Mouse (Mus musculus): ENCODE data around the gene Napa.

The Napa gene

DNA sequence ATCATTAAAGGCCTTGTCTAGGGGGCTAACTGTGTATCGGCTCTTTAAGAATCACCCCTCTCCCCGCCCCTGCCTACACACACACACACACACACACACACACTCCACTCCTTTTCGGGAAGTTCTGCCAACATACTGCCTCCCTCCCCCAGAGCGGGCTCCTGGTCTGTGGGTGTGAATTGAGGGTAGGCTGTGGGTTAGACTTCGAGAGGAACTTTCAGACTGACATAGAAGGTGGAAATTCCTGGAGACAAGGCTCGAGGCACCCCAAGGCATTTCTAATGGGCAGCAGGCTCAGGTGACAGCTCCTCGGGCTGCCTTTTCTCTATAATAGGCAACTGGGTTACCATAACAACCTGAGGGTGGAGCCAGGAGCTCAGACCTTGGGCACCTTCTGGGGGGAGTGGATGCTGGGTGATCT is 33.9 kb downstream of the Napa start:
- DNase-seq (ENCODE audit: low read depth): no peak

- DNase-seq (ENCODE audit: low read depth): no peak
Observed at GRCm38 (mm10) chr7:16132926-16133325, 34.7 kb downstream of the Napa start.

- DNase-seq (ENCODE audit: low read depth): no peak
Observed at GRCm38 (mm10) chr7:16133691-16134090, 35.4 kb downstream of the Napa start.

DNA sequence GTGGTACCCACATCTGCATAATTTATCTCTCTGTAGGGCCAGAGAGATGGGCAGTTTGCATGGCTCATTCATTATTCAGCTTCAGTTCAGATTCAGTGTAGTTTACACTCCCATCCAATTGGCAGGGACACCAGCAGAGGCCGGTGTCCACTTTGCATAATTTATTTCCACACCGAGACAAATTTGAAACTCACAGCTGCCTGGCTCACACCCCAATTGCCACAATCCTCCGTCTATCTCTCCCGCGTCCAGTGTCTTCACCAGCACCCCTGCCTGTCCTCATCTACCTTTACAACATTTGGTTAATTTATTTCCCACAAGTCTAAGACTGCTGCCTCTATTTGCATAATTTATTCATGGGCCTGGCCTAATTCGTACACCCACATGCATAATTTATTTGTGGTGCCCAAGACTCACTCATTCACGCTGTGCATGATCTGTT is 36.7 kb downstream of the Napa start:
- no peak for DNase-seq (ENCODE audit: low read depth)

DNA sequence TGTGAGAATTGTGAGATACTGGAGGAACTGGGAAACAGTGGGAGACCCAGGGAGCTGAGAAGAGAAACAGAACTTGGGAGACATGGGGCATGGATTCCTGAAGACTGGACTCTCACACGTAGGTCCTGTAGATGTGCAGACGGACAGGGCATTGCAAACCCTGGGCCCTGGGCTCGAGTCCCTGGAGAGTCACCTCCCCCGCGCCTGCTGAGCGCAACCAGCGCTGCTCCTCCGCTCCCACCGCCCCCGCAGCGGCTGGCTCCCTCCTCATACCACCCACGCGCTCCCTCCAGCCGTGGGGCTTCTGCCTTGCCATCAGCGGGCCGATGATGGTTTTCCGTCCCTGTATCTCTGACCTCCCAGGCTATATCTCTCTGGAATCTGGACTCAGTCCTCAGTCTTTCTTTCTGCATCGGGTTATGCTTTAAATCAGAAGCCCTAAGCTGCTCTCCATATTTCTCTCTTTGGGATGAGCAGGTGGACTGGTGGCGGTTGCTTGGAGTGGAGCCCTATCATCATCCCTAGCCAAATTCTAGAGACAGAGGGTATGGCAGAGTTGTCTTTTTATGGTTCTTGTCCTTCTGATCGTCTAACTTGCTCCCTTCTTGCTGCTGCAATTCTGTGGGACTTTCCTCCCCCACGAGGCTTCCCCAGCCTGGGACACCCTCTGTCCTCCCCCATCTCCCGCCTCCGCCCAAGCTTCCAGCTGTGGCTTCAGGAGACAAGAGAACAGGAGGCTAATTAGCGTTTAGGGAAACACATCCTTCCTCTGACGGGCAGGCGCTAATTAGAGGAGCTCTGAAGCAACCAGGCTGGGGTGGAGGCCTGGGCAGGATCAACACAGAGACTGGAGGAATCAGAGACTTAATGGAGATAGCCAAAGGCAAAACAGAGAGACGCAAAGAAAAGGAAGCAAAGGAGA is 48.5 kb downstream of the Napa start:
- no peak for DNase-seq (ENCODE audit: low read depth)

DNA sequence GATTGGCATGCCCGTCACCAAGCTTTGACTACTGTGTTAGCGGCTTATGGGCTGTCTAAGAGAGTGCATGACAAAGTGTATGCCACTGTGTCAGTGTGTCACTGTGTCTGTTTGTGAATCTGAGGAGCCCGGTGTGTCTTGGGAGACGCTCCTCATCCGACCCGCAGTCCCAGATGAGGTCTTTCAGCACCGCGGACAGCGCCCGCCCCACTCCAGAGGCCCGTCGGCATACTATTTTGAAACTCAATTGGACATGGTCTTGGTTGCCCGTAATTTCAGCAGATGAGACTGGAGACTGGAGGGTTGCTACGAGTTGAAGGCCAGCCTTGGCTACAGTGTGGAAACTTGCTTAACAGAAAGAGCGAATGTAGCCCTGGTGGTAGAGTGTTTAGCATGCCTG is 49.4 kb downstream of the Napa start:
- peak; percentile 46 for DNase-seq (ENCODE audit: low read depth)

GRCm38 (mm10) chr7:16149241-16149640 is 51.0 kb downstream of the Napa start:
- no peak for DNase-seq (ENCODE audit: low read depth)

GRCm38 (mm10) chr7:16150191-16151145 is 52.2 kb downstream of the Napa start:
- DNase-seq (ENCODE audit: low read depth): no peak

DNA sequence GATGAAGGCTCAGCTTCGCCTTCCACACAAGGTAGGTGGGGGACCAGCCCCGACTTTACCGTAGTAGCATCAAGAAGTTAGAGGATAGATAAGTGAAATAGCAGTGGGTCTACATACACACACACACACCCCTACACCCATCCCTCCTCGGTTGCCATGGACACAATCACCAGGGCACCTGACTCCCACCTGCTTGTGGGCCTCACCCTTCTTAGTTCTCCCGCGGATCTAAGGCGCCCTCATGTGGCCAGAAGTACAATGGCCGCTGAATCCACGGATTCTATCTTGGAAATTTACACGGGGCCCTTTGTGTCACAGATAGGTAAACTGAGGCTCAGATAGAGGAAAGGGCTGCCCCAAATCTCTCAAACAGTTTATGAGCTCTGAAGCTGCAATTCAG is 55.3 kb downstream of the Napa start:
- peak; percentile 28 for DNase-seq (ENCODE audit: low read depth)

GRCm38 (mm10) chr7:16155132-16155872 is 57.0 kb downstream of the Napa start:
- no peak for DNase-seq (ENCODE audit: low read depth)

- no peak for DNase-seq (ENCODE audit: low read depth)
Observed at GRCm38 (mm10) chr7:16156105-16156714, 58.0 kb downstream of the Napa start.

- DNase-seq (ENCODE audit: low read depth): no peak
Observed at GRCm38 (mm10) chr7:16158735-16159134, 60.5 kb downstream of the Napa start.

DNA sequence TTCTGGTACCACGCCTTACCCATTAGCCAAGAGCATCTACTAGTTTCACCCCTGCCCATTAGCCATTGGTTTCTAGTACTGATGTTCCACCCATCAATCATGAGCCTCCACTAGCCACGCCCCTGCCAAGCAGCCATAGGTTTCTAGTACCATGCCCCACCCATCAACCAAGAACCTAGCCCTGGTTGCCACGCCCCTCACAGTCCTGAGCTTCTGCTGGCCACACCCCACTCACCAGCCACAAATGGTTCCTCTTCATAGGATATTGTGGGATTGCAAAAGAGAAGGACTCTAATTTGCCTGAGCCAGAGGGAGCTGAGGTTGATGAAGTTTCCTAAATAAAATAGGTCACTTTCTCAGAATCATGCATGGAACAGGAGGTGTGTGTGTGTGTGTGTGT is 62.4 kb downstream of the Napa start:
- peak; percentile 17 for DNase-seq (ENCODE audit: low read depth)

DNA sequence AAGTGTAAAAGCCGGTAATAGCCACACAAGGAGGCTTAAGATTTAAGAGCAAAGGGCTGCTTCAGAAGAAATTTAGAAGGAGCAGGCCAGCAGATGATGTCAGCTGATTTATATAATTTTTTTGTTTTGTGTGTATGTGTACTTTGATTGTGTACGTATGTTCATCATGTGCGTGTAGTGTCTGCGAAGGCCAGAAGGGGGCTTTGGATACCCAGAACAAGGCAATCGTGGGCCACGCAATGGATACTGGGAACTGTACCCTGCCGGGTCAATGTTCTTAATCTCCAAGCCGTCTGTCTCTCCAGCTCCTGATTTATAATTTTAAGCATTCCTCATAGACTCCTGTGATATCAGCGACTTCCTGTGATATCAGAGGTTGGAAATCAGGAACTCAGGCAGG is 63.0 kb downstream of the Napa start:
- DNase-seq (ENCODE audit: low read depth): no peak

DNA sequence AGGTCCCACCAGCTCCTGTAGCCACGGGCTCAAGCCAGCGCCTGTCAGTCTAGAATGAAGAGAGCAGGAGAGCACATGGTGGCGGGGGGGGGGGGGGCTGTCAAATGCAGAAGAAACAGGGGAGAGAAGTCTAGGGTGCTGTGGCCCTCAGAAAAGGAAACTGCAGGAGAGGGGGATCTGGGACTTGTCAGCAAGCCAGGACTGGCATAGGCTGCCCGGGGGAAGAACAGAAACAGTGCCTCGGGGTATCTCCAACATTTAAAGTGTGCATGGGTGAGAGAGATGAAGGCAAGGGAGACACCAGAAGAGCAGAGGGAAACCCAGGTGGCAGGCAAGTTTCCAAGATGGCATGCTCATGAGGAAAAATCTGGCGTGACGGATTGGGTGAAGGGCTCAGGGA is 63.8 kb downstream of the Napa start:
- no peak for DNase-seq (ENCODE audit: low read depth)
